Mouse (Mus musculus) spleen, postnatal 36 days (tissue): Measurements from ENCODE around the gene Ahcyl2.
A peak's percentile ranks its signal among the peaks of the same experiment; 100 is the strongest.

Source experiments
- DNase-seq, 2 experiments: peaks; one replicate each; pipeline ENCODE4 v3.0.0; 2022; ENCODE audit warnings: low spot score in 2 of 2, mixed read lengths in 1 of 2

The Ahcyl2 gene

GRCm38 (mm10) chr6:29853213-29853899 lies 85.5 kb downstream of the Ahcyl2 start:
- DNase-seq: peak; percentile 52 to 62

GRCm38 (mm10) chr6:29853900-29854390 lies 86.1 kb downstream of the Ahcyl2 start:
- no peak for DNase-seq

- peak; percentile 14 to 29 for DNase-seq
These were observed 90.8 kb downstream of the Ahcyl2 start for GRCm38 (mm10) chr6:29858619-29859018.

GRCm38 (mm10) chr6:29859344-29859743 lies 91.5 kb downstream of the Ahcyl2 start:
- DNase-seq: no peak

GRCm38 (mm10) chr6:29860238-29860637 lies 92.4 kb downstream of the Ahcyl2 start:
- peak; percentile 38 to 54 for DNase-seq

GRCm38 (mm10) chr6:29864926-29865325 lies 97.1 kb downstream of the Ahcyl2 start:
- no peak for DNase-seq

GRCm38 (mm10) chr6:29866935-29867724 lies 99.3 kb downstream of the Ahcyl2 start:
- no peak for DNase-seq

GRCm38 (mm10) chr6:29868341-29868895 lies 100.6 kb downstream of the Ahcyl2 start:
- no peak for DNase-seq

GRCm38 (mm10) chr6:29873654-29874053 lies 105.8 kb downstream of the Ahcyl2 start:
- DNase-seq: no peak

GRCm38 (mm10) chr6:29875576-29875975 lies 107.8 kb downstream of the Ahcyl2 start:
- no peak for DNase-seq

- no peak for DNase-seq
These were observed 109.0 kb downstream of the Ahcyl2 start for GRCm38 (mm10) chr6:29876782-29877181.

- no peak for DNase-seq
These were observed 111.8 kb downstream of the Ahcyl2 start for GRCm38 (mm10) chr6:29879579-29879978.

- DNase-seq: peak in 1 of 2 experiments; percentile 15
These were observed 113.0 kb downstream of the Ahcyl2 start for GRCm38 (mm10) chr6:29880796-29881195.

- no peak for DNase-seq
These were observed 114.1 kb downstream of the Ahcyl2 start for GRCm38 (mm10) chr6:29881936-29882335.

- DNase-seq: no peak
These were observed 115.1 kb downstream of the Ahcyl2 start for GRCm38 (mm10) chr6:29882870-29883269.

- DNase-seq: no peak
These were observed 123.3 kb downstream of the Ahcyl2 start for GRCm38 (mm10) chr6:29891151-29891550.

GRCm38 (mm10) chr6:29896976-29897375 lies 129.2 kb downstream of the Ahcyl2 start:
- no peak for DNase-seq

GRCm38 (mm10) chr6:29901450-29901849 lies 133.6 kb downstream of the Ahcyl2 start:
- no peak for DNase-seq

GRCm38 (mm10) chr6:29902256-29902655 lies 134.4 kb downstream of the Ahcyl2 start:
- no peak for DNase-seq

GRCm38 (mm10) chr6:29903343-29903914 lies 135.6 kb downstream of the Ahcyl2 start:
- no peak for DNase-seq

- no peak for DNase-seq
These were observed 136.5 kb downstream of the Ahcyl2 start for GRCm38 (mm10) chr6:29904281-29904680.

- DNase-seq: no peak
These were observed 142.8 kb downstream of the Ahcyl2 start for GRCm38 (mm10) chr6:29910631-29911030.
